Mouse (Mus musculus) stomach, embryonic 15.5 days (tissue): ENCODE data around the gene Epn2. TPM values are rescaled to one million over a fixed set of nuclear protein-coding genes. Genes with fewer than 3 reads are reported as not detected.
A peak's percentile ranks its signal among the peaks of the same experiment; 100 is the strongest.

Experiments
- ATAC-seq: fragments of 200-750 bp; cut with Nextera tagmentation; 2 replicates; pipeline ENCODE4 v1.8.0; 2017; ENCODE audit warnings: low read depth, moderate number of reproducible peaks, moderate TSS enrichment; ENCODE audit not compliant: insufficient read depth, low FRiP score
- H3K27ac ChIP-seq: fragments of 300-500 bp; sonication (generic); 2 replicates; pipeline ENCODE4 v1.5.1; 2015; ENCODE audit warnings: mild to moderate bottlenecking, inconsistent platforms
- H3K27me3 ChIP-seq: fragments of 300-500 bp; sonication (generic); replicated peaks from 2 replicates; pipeline ENCODE4 v1.6.1; 2015; ENCODE audit warnings: inconsistent platforms
- H3K36me3 ChIP-seq: fragments of 300-500 bp; sonication (generic); 2 replicates; pipeline ENCODE4 v1.6.1; 2015; ENCODE audit warnings: inconsistent platforms
- H3K4me1 ChIP-seq: fragments of 300-500 bp; sonication (generic); 2 replicates; pipeline ENCODE4 v1.6.1; 2015; ENCODE audit warnings: inconsistent platforms
- H3K4me2 ChIP-seq: fragments of 300-500 bp; sonication (generic); 2 replicates; pipeline ENCODE4 v1.6.1; 2015; ENCODE audit warnings: mild to moderate bottlenecking, inconsistent platforms
- H3K4me3 ChIP-seq: fragments of 300-500 bp; sonication (generic); replicated peaks from 2 replicates; pipeline ENCODE4 v1.5.1; 2015; ENCODE audit warnings: inconsistent platforms
- H3K9ac ChIP-seq: fragments of 300-500 bp; sonication (generic); 2 replicates; pipeline ENCODE4 v1.6.1; 2015; ENCODE audit warnings: inconsistent platforms
- H3K9me3 ChIP-seq: fragments of 300-500 bp; sonication (generic); 2 replicates; pipeline ENCODE4 v1.6.1; 2016; ENCODE audit warnings: inconsistent platforms
- WGBS: fragments of 180-500 bp; shearing (Covaris S2); methylation state at CpG from one replicate; pipeline ENCODE4 v1.1.7; 2015; 5-methylcytosine and 5-hydroxymethylcytosine counted together
- polyA plus RNA-seq: library from polyadenylated mRNA; unstranded; fragments of >200 nt; fragmentation: Nextera tagmentation; extraction: Ambion mirVana; gene quantifications from 2 replicates; pipeline ENCODE4 v1.2.1, GENCODE M21; 2015

The Epn2 gene
- polyA plus RNA-seq, 1 experiment from 2014 or later: 22.5 TPM

DNA sequence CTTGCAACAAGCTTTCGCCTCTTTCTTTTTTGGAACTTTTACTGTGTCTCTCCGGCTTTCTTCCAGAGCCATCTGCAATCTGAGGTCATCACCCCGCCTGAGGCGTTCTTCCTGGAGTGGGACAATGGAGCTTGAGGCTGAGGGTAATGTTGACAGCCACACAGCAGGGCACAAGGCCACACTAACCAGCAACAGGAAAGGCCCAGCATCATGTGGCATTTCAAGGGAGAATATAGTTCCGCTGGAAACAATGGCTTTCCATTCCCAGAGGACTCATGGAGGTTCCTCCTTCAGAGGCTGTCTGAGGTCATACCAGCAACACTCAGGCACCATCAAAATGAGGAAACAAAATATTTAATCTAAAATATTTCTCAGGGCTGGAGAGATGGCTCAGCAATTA lies 45.9 kb downstream of the Epn2 start:
- no peak; the same call in 1 of the 2 replicates for ATAC-seq
- no peak overlapping the region for H3K4me2 ChIP-seq
- H3K9ac ChIP-seq: no peak overlapping the region
- H3K9me3 ChIP-seq: no peaks in the 10 kb centered on the region
- H3K4me3 ChIP-seq: no peak overlapping the region
- H3K36me3 ChIP-seq: peaks cover 3% of the 10 kb centered on the region; the same call in 1 of the 2 replicates
- H3K4me1 ChIP-seq: no peaks in the 10 kb centered on the region
- H3K27ac ChIP-seq: no peak overlapping the region
- no peaks in the 10 kb centered on the region for H3K27me3 ChIP-seq
- WGBS: 80% methylated on average over 5 of the region's 5 CpGs

DNA sequence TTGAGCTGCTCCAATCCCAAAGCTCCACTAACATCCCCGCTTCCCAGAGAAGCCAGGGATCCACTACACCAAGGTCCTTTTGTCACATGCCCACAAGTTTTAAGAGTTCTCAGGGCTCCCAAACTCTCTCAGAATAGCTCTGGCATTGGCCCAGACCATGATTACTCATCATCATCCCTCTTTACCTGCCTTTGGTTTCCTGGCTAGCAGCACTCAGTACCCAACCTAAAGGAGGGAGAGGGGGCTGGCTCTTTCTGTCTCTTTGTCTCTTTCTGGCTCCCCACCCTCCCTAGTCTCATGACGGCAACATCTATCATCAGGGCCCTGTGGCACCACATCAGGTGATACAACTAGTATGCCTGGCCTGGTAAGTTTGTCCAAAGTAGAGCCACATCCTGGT lies 46.7 kb downstream of the Epn2 start:
- no peak for ATAC-seq
- H3K4me1 ChIP-seq: no peaks in the 10 kb centered on the region
- H3K9ac ChIP-seq: no peak overlapping the region
- no peak overlapping the region for H3K4me3 ChIP-seq
- H3K4me2 ChIP-seq: no peak overlapping the region
- WGBS: 91% methylated on average over 2 of the region's 2 CpGs
- H3K27me3 ChIP-seq: no peaks in the 10 kb centered on the region
- H3K9me3 ChIP-seq: no peaks in the 10 kb centered on the region
- H3K27ac ChIP-seq: no peak overlapping the region
- peaks cover 3% of the 10 kb centered on the region; the same call in 1 of the 2 replicates for H3K36me3 ChIP-seq

DNA sequence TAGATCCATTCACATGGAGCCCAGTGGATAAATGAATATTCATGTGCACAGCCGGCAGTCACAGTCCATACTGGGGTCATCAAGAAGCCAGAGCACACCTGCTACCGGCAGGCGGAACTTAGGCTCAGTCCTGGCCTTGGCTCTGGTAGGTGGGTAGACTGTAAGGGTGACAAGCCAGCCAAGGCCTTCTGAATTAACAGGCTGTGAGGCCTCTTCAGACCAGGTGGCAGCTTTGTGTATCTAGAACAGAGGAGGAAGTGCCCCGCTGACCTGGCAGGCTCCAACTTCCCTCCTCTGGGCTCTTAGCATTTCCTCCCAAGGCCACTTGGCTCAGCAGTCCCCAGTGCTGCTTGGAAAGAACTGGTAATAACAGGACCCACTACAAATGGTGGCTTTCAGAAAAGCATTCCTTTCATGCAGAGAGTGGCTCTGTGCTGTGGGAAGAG lies 50.2 kb downstream of the Epn2 start:
- WGBS: 55% methylated on average over 4 of the region's 4 CpGs

DNA sequence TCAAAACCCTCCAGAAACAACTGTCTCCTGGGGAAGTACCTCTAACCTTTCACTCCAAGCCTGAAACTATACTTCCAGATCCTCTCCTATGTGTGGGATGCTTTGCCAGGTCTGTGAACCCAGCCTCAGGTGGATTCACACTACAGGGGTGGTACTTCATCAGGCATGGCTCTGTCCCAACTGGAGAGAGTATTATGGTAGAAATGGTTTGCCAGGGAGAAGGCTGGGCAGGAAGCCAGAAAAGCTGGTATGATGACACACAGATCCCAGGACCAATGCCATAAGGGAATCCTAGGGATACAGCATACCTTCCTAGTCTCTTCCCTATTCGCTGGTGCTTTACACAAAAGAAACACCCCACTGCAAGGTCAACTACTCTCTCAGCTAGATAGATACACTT lies 52.6 kb downstream of the Epn2 start:
- no peak overlapping the region for H3K9ac ChIP-seq
- H3K4me2 ChIP-seq: no peak overlapping the region
- no peaks in the 10 kb centered on the region for H3K27me3 ChIP-seq
- no peaks in the 10 kb centered on the region; the same call in 1 of the 2 replicates for H3K36me3 ChIP-seq
- 89% methylated on average over 1 of the region's 1 CpGs for WGBS
- H3K27ac ChIP-seq: no peak overlapping the region
- no peaks in the 10 kb centered on the region for H3K9me3 ChIP-seq
- H3K4me3 ChIP-seq: no peak overlapping the region
- no peak for ATAC-seq
- no peaks in the 10 kb centered on the region for H3K4me1 ChIP-seq

More for the DNA sequence above, 50.2 kb downstream of the Epn2 start:
- no peaks in the 10 kb centered on the region; the same call in 1 of the 2 replicates for H3K36me3 ChIP-seq
- H3K27me3 ChIP-seq: no peaks in the 10 kb centered on the region
- H3K4me3 ChIP-seq: no peak overlapping the region
- H3K9me3 ChIP-seq: no peaks in the 10 kb centered on the region
- no peak overlapping the region for H3K4me2 ChIP-seq
- no peak overlapping the region for H3K9ac ChIP-seq
- no peak overlapping the region for H3K27ac ChIP-seq
- no peaks in the 10 kb centered on the region for H3K4me1 ChIP-seq
- ATAC-seq: no peak; the same call in 1 of the 2 replicates

DNA sequence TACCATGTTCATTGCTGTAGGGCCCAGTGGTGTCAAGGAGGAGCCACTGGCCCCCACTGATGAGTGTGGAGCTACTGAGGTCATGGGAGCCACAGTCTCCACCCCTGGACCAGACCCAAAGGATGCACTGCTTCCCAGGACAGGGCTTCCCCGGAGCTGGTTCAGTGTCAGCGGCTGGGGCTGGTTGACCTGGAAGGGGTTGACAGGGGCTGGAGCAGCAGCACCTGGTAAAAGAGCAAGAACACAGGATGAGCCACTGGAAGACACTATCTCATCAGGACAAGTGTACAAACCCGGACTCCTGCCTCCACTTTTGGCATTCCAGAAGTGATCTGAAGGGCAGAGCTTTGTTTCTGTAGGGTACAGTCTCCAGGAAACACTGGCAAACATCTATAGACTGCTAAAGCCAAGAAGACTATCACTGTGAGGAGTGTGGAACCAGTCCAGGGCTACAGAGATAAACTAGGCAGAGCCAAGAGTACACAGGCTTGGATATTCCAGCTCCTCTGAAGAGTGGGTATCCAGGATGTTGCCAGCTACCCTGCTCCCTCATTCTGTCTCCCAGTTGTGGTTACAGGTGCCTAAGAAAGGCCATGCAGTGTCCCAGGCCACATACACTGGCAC lies 59.9 kb downstream of the Epn2 start:
- Histone ChIP-seq H3K36me3 (peaks cover 11% of the 10 kb centered on the region), H3K27me3 (no peaks in the 10 kb centered on the region), H3K4me2 (no peak overlapping the region), H3K4me3 (no peak overlapping the region), H3K27ac (no peak overlapping the region), H3K9ac (no peak overlapping the region), H3K4me1 (no peaks in the 10 kb centered on the region), H3K9me3 (no peaks in the 10 kb centered on the region)
- ATAC-seq: no peak
- 90% methylated on average over 3 of the region's 3 CpGs for WGBS

DNA sequence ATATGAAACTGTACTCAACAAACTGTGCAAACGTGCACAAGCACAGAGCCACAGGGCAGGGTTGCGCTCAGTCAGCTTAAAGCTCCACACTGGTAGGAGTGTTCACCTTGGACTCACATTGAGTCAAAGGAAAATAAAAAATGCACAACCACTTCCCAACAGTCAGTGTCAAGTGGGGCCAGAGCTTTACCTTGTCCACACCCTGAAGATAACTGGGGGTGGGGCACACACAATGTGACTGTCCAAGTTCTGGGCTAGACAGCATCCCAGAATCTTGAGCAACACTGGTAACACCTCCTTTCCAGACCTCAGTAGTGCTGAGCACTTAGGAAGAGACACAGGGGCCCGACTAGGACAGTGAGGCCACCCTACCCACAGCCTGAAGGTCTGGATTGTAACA lies 60.6 kb downstream of the Epn2 start:
- H3K4me2 ChIP-seq: no peak overlapping the region
- no peak overlapping the region for H3K27ac ChIP-seq
- H3K9ac ChIP-seq: no peak overlapping the region
- peaks cover 11% of the 10 kb centered on the region for H3K36me3 ChIP-seq
- H3K4me1 ChIP-seq: no peaks in the 10 kb centered on the region
- WGBS: 83% methylated on average over 3 of the region's 3 CpGs
- ATAC-seq: no peak
- no peaks in the 10 kb centered on the region for H3K27me3 ChIP-seq
- H3K9me3 ChIP-seq: no peaks in the 10 kb centered on the region
- no peak overlapping the region for H3K4me3 ChIP-seq

DNA sequence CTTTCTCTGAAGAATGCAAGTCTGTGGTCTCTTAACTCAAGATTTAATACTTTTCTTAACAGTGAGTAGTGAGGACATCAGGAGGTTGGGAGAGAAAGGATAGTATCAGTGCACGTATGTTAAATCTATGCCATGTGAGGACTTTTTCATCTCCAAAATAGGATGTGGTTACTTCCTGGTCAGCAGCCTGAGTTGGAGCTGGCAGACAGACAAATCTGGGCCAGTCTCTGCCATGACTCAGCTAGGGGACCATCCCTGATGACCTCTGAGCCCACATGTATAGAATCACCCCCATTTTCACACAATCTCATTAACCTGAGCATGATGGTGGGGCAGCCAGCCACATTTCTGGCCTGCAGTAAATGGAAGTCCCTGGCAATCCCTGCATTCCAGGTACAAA lies 61.5 kb downstream of the Epn2 start:
- Histone ChIP-seq H3K27me3 (no peaks in the 10 kb centered on the region), H3K4me2 (no peak overlapping the region), H3K4me3 (no peak overlapping the region), H3K9ac (no peak overlapping the region), H3K4me1 (no peaks in the 10 kb centered on the region), H3K36me3 (peaks cover 11% of the 10 kb centered on the region), H3K9me3 (no peaks in the 10 kb centered on the region), H3K27ac (no peak overlapping the region)
- no peak for ATAC-seq
- 86% methylated on average over 1 of the region's 1 CpGs for WGBS

DNA sequence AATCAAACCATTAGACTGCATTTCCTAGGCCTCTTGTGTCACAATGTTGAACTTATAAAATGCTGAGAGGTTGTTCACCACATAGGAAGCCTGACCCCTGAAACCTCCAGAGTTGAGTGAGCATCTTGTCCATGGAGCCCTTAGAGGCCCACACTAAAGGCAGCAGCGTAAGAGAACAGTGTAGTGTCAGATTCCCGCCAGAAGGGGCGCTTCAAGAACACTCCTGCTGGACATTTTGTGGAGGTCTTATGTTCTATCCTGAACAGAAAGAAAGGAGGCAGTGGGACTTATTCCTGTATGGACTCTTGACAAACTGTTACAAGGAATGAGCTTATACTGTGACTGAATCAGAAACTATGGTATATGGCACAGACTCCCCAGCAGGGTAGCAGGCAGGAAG lies 64.5 kb downstream of the Epn2 start:
- H3K4me2 ChIP-seq: no peak overlapping the region
- no peak overlapping the region for H3K4me3 ChIP-seq
- no peak for ATAC-seq
- H3K36me3 ChIP-seq: peaks cover 11% of the 10 kb centered on the region
- H3K9me3 ChIP-seq: no peaks in the 10 kb centered on the region
- WGBS: 49% methylated on average over 3 of the region's 3 CpGs
- H3K4me1 ChIP-seq: no peaks in the 10 kb centered on the region
- H3K9ac ChIP-seq: no peak overlapping the region
- H3K27ac ChIP-seq: no peak overlapping the region
- H3K27me3 ChIP-seq: no peaks in the 10 kb centered on the region

DNA sequence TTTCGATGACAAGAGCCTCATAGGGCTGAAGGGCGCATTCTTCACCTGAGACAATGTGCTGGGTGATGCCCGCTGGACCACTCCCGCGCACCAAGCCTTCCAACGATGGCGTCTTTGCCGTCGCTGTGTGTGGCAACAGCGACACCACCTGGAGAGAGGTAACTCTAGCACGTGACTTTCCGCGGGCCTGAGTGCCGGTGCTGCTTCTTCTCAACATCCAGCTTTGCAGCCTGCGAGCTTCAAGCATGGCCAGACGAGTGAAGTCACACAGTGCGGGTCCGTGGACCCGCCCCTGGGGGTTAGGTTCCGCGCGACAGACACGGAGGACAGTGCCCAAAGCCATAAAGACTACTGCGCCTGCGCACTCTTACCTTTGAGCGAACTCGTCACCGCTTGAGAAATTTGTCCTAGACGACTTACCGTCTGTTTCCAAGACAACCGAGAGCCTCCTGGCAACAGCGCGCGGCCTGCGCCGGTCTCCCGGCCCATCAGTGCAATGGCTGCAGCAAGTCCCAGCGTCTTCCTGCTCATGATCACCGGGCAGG lies 74.7 kb downstream of the Epn2 start, which contains the start of gene B9d1:
Gene B9d1, plus strand, starts transcription at position 432 of the 545 bp plus-strand sequence.
- peak; percentile 87 for ATAC-seq
- H3K27me3 ChIP-seq: no peaks in the 10 kb centered on the region
- no peaks in the 10 kb centered on the region for H3K9me3 ChIP-seq
- under 1% methylated on average over 39 of the region's 39 CpGs for WGBS
- peaks cover 9% of the 10 kb centered on the region for H3K4me1 ChIP-seq
- H3K4me2 ChIP-seq: peak within 1 kb of the TSS; percentile 76
- H3K4me3 ChIP-seq: peak within 1 kb of the TSS; percentile 62
- H3K36me3 ChIP-seq: no peaks in the 10 kb centered on the region
- H3K27ac ChIP-seq: peak within 1 kb of the TSS; percentile 82; the same call in 1 of the 2 replicates
- H3K9ac ChIP-seq: peak within 1 kb of the TSS; percentile 26; the same call in 1 of the 2 replicates

DNA sequence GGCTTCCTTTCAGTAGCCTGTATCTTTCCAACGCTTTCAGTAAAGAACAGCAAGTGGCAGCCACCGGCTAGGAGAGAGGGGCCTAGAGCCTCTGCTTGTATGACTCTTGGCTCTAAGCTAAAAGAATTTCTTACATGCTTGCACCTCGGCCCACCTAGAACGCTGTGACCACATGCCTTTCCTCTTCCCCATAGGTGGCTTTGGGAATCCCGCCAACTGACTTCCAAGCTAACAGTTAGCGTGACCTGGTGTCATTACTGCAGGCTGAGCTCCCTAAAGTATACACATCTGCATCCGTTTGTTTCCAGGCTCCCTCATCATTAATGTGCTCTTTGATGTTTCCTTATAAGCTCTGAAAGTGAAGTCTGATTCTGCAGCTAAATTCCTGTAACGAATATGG lies 75.6 kb downstream of the Epn2 start:
- no peak for ATAC-seq
- WGBS: 77% methylated on average over 8 of the region's 8 CpGs
- peaks cover 9% of the 10 kb centered on the region for H3K4me1 ChIP-seq

DNA sequence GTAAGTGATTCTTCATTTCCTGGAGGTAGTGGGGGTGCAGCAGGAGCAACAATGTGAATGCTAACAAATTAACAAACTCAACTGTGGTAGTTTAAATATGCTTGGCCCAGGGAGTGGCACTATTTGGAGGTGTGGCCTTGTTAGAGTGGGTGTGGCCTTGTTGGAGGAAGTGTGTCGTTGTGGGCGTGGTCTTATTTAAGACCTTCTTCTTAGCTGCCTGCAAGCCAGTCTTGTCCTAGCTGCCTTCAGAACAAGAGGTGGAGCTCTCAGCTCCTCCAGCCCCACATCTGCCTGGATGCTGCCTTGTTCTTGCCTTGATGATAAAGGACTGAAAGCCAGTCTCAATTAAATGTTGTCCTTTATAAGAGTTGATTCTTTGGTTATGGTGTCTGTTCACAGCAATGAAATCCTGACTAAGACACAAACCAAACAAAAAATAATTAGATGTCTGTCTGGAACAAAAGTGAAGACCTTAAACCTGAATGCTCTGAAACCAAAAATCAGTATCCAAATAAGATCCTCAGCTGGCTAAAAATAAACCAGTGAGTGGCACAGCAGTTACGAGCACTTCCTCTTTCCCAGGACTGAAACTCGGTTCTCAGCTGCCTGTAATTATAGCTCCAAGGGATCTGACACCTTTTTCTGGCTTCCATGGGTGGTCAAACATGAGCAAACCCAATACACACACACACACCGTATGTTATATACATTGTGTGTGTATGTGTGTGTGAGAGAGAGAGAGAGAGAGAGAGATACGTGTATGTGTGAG lies 80.6 kb downstream of the Epn2 start:
- Histone ChIP-seq H3K27ac (no peak overlapping the region), H3K9ac (no peak overlapping the region), H3K9me3 (no peaks in the 10 kb centered on the region), H3K27me3 (no peaks in the 10 kb centered on the region), H3K36me3 (no peaks in the 10 kb centered on the region), H3K4me2 (no peak overlapping the region), H3K4me3 (no peak overlapping the region), H3K4me1 (no peaks in the 10 kb centered on the region)
- no peak for ATAC-seq
- 63% methylated on average over 6 of the region's 6 CpGs for WGBS

More for the DNA sequence above, 75.6 kb downstream of the Epn2 start:
- Histone ChIP-seq H3K36me3 (no peaks in the 10 kb centered on the region), H3K27me3 (no peaks in the 10 kb centered on the region), H3K4me3 (no peak overlapping the region), H3K4me2 (no peak overlapping the region), H3K9me3 (no peaks in the 10 kb centered on the region), H3K27ac (no peak overlapping the region), H3K9ac (no peak overlapping the region)

DNA sequence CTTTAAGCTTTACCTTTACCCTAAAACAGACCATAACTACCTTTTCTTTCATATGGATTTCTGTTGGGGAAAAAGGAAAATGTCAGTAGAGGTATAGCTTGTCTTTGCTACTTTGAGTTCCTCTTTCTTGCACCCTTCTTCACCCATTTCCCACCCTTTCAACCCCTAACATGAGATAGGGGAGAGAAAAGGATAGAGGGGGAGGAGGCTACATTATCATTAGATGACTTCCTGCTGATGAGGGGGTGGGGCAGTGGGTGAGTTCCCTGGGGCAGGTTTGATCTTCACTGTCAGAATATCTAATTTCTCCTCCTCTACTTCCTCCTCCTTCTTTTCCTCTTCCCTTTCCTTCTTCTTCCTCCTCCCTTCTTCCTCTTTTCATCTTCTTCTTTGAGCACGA lies 82.0 kb downstream of the Epn2 start:
- H3K27me3 ChIP-seq: no peaks in the 10 kb centered on the region
- peaks cover 6% of the 10 kb centered on the region; the same call in 1 of the 2 replicates for H3K4me1 ChIP-seq
- H3K4me3 ChIP-seq: no peak overlapping the region
- H3K27ac ChIP-seq: no peak overlapping the region
- WGBS: 70% methylated on average over 1 of the region's 1 CpGs
- no peaks in the 10 kb centered on the region for H3K36me3 ChIP-seq
- H3K9me3 ChIP-seq: no peaks in the 10 kb centered on the region
- H3K4me2 ChIP-seq: no peak overlapping the region
- no peak for ATAC-seq
- H3K9ac ChIP-seq: no peak overlapping the region
